Mouse (Mus musculus): ENCODE results near the gene Pbx2. TPM values are rescaled to one million over a fixed set of nuclear protein-coding genes. Genes with fewer than 3 reads are reported as not detected.
A peak's percentile ranks its signal among the peaks of the same experiment; 100 is the strongest.
"Not testable (repeated sequence)": the region's sequence is repeated elsewhere in the genome, so short reads cannot be mapped to it uniquely, and the experiment has no call there.

Pbx2 gene
- total RNA-seq (2021): 10 to 100 TPM; 13.6 to 17.4 TPM
- long read RNA-seq, experiment 1, partial matches to known transcripts: 2 of 3 reads
- long read RNA-seq, experiment 1, other reads (novel, unspliced or antisense): 1 of 3 reads
- long read RNA-seq, experiment 2, partial matches to known transcripts: 0 of 2 reads
- long read RNA-seq, experiment 2, other reads (novel, unspliced or antisense): 0 of 2 reads

DNA sequence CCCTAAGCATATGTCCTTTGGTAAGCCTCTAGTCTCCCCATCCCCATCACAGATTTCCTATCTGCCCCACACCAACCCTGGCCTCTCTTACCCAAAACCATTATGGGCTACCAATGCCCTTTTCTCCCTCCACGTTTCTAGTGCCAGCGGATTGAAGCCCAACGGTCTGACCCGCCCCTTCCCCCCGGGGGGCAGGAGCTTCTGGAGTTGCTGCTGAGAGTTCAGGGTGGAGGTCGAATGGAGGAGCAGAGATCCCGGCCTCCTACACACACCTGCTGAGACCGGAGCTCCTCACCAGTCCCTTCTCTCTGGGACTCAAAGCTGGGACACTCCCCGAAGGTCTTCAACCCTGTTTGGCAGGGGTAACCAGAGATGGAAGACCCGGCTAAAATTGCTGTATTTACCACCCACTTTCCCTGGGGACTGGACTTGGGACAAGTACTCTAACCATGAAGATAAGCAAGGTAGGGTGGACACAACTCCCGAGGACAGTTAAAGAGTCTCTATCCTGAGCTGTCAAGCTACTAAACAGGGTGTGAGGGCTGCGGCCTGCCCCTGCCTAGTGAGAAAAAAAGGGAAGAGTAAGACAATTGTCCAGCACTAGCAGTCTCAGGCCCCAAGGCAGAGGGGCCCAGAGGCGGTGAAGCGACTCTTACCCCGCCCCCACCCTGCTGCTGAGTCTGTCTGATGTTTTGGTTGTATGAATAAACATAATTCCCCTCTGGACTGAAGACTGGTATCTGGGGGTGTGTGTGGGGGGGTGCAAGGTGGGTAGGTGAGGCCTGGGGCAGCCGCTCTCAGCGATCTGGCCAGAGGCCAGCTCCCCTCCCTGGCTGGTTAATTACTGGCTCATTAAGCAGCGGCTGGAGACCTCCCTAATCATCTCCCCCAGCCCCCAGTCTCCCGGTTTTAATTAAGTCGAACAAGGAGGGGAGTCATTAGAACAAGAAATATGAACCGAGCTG is at the start of gene Pbx2:
Gene Pbx2, plus strand, starts transcription at position 238 of the 965 bp plus-strand sequence.
- DNase-seq: peak; percentile 41 to 56

DNA sequence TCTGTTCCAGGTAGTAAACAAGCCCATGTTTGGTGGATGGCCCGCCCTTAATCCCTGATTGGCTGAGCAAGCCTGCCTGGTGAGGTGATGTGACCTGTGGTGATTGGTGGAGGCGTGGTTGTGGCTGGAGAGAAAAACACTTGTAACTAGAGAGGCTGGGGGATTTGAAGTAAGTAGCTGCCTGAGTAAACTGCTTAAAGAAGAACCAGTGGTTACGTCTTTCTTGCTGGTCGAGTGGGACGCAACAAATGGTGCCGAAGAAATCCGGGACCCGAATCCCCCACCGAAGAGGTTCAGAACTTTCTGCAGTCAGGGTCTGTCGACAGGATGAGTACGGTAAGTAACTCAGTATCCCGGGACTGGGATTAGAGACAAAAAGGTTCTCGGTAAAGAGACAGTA is 47.5 kb upstream of the Pbx2 start:
- not testable (repeated sequence) for DNase-seq

DNA sequence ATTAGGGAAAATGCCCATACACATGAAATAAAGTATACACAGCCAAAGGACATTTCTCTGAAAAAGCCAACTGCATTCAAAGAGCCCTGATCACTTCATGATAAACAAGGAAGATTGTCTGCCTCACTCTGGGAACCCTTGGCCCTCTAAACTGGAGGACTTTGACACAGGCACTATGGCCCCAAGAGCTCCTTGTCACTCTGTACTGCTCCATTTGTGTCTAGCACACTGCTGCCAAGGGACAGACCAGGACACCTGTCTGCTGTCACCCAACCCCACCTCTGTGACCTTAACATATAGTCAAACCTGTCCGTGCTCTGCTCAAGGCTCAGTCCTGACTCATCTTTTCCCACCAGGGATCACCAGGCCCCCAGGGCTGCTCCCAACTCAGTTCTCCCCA is 44.3 kb upstream of the Pbx2 start:
- no peak for DNase-seq

DNA sequence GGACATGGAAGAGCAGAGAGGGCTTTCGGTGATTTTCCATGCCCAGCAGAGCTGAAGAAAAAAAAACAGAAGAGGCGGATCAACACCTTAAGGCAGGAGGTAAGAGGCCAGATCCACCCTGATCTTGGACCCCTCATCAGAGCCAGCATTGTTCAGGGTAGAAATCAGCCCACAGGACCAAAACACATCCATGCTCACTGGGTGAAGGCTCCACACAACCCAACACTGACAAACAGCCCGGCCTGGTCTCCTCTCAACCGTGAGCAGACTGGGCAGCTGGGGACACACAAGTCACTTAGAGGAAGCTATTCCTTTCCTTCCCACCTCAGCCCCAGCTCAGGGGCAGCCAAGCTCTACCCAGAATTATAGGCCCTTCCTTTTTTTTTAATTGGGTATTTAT is 43.5 kb upstream of the Pbx2 start:
- no peak for DNase-seq

DNA sequence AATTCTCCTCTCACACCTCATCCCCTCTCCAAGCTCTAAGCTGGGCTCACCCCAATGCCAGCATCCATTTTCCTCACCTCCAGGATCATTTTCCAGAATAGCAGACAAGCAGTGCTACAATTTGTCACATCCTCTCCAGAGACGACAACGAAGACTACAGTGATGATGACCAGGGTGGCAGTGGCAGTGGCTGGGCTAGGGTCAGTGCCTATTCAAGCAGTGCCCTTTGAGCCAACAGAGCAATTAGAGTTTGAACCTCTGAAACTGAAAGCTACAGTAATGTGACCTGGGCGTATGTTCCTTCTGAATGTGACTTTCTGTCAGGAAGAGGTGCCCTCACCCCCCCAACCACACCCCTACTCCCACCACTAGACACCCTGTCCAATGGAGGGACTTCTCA is 41.9 kb upstream of the Pbx2 start:
- DNase-seq: no peak

DNA sequence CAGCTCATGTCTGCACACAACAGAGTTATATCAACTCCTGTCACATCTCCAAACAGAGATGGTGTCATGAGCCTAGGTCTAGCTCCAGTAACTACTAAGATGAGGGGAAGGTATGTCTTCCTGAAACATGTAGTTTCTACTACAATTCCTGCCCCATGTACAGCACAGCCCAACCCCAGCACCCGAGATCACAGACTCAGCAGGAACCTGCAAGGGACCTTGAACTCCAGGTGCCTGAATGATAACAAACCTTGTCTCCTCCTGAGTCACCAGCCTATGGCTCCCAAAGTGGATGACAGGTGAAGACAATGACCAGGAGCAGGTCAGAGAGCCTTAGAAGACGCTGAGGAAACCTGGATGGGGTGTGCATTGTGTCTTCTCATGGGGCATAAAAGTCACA is 41.2 kb upstream of the Pbx2 start:
- no peak for DNase-seq

DNA sequence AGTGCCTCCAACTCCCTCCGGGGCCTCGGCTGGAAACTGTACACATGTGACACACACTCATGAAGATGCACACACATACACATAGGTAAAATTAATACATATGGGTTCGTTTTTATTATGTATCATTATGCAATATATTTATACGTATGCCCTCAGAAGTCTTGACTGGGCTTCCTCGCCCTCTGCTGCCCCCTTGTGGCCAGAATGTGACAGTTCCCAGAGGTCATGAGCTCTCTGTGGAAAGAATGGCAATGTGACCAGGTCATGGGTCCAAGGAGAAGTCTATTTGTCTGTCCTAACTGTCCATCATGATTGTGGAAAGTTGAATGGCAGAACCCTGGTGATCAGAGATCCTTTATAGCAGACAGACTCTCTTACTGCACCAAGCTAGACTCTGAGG is 35.6 kb upstream of the Pbx2 start:
- DNase-seq: peak; percentile 80 to 91

DNA sequence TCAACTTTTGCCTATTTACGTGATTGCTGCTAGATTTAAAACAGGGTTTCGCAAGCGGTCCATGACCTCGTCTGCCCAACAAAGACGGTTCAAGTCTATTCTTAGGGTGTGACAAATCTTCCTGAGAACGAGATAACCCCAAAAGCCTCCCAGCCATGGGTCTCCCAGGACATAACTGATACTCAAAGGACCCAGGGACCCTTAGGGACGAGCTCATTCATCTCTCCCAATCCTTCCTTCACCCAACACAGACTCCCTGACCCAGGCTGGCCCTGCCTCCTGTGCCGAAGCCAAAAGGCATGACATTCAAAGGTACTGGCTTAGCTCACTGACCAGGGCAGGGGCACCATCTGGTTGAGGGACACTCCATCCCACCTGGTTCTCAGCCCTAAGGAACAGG is 34.7 kb upstream of the Pbx2 start:
- no peak for DNase-seq

DNA sequence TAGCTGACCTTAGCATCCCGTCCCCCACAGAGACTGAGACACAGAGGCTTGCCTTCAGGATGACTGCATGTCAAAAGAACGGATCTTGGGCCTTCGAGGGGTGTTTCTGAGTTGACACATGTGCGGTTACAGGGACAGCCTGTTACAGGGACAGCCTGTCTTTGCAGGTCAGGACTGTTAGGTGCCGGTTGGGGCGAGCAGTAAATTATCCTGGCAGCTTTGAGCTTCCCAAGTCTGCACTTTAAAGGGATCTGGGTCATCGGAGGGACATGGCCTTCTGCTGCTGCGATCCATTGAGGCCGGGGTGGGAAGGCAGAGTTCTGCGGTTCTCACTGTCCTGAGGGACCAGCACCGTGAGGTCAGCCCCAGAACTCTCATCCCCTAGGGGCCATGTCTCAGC is 33.7 kb upstream of the Pbx2 start:
- DNase-seq: no peak

DNA sequence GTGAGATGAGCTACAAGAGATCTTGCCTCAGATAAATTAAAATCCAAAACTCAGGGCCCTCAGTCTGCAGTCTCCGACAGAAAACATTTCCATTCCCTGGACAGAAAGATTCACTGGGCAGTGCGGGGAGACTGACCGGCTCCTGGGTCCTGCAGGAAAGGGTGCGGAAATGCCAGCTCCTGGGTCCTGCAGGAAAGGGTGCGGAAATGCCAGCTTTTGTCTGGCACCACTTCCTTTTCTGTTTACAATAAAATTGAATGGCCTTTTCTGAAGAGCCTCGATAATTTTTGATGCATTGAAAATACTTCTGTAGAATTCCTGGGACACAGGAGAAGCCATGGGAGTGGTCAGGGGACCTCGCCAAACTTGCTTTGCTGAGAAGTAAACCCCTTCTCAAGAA is 31.9 kb upstream of the Pbx2 start:
- DNase-seq: no peak

DNA sequence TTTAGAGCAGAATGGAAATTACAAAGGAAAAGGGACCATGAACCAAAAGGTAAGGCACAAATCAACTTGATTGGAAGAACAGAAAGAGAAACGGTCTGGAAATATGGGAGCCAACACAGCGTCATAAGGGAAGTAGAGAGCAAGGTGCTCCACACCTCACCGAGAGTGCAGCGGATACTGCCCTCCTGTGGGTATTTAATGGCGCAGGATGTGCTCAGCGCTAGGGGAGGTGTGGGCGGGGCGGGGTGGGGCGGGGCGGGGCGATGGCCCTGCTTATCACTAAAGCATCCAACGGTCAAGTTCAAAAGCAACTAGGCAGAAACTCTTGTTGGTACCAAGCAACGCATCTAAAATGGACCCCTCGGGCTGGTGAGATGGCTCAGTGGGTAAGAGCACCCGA is 31.2 kb upstream of the Pbx2 start:
- DNase-seq: no peak

DNA sequence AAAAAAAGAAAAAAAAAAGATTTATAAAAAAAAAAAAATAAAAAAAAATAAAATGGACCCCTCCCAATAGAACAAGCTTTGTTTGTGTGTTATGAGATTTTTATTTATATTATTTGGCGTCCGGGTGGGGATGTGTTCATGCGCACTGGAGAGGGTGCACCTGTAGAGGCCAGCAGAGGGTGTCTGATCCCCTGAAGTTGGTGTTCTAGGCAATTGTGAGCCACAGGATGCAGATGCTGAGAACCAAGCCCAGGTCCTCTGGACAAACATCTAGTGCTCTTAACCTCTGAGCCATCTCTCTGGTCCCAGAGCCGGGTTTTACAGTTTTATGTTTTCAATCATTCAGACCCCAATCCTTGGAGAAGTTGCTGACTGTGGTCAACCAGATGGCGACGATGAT is 30.6 kb upstream of the Pbx2 start:
- no peak for DNase-seq

DNA sequence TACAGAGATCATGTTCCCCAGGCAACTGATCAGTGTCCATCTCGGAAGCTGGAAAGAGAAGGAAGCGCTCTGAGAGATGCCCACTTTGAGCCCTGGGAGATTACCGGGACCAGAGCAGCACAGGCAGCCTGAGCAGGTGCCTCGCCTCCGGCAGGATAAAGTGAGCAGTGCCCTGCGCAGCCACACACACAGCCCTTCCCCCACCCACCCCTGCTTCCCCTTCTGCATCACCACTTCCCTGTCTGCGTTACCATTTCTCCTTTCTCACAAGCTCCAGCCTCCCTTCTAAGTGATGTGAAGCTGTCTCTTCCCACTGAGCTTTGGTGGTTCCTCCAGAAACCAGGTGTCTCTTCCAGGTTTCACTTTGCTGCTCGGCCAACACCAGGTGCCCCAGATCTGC is 29.9 kb upstream of the Pbx2 start:
- DNase-seq: no peak

DNA sequence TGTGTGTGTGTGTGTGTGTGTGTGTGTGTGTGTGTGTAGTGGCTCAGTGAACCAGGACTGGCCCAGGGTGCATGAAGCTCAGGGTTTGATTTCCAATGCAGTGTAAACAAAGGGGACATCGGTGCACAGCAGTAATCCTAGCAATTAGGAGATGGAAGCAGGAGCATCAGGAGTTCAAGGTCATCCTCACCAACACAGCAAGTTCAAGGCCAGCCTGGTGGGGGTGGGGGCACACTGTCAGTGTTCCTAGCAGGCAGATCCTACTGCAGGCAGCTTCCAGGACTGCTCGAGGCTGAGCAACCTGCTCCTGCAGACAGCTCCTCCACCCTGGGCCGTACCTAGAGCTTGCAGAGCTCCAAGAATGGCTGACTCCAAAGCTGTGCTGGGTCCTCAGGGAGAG is 28.5 kb upstream of the Pbx2 start:
- DNase-seq: no peak

DNA sequence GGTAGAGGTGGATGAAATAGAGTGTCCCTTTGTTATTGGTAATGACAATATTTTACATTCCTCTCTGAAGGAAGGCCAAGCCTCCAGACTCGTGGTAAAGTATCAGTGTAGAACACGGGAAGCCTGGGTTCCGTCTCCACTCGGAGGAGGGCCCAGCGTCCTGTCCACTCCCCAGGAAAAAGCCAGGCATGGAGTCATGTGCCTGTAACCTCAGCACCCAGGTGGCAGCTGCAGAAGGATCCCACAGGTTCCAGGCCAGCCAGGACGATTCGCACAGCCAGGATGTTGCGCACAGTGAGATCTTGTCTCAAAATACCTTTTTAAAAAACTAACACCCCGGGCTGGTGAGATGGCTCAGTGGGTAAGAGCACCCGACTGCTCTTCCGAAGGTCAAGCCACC is 27.7 kb upstream of the Pbx2 start:
- no peak for DNase-seq

DNA sequence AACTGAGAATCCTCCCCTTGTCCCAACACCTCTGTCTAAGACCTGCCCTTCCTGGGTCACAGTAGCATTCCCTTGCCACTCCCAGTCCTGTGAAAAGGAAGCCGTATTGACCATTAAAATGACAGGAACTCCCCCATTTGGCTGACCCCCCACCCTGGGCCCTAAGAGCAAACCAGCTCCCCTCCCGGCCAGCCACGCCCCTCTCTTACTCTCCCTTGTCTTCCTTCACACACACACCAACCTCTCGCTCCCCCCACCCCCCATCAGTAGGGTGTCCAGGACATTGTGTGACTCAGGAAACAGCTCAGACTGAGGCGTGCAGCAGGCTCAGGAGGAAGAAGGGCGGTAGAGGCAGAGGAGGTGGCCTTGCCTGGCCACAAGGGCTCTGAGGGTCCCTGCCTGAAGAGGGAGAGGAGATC is 27.1 kb upstream of the Pbx2 start, which contains the start of gene Notch4:
Gene Notch4, plus strand, starts transcription at position 266 of the 419 bp plus-strand sequence.
- peak; percentile 72 to 89 for DNase-seq

DNA sequence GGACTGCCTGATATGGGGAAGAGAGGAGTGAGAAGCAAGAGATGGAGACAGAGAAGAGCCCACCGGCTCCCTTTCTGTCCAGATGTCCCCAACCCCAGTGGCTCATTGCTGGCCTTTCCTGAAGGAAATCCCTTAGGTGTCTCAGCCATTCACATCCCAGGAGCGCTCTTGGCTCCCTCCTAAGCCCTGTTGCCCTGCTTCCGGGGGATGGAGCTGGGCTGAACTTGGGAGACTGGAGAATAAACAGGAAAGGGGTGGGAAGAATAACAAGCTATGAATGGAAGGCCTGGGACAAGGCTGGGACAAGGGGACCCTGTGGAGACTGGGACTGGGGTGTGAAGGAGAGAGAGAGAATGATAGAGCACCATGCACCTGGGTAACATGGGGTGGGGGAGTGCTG is 26.3 kb upstream of the Pbx2 start:
- DNase-seq: peak; percentile 63 to 89

DNA sequence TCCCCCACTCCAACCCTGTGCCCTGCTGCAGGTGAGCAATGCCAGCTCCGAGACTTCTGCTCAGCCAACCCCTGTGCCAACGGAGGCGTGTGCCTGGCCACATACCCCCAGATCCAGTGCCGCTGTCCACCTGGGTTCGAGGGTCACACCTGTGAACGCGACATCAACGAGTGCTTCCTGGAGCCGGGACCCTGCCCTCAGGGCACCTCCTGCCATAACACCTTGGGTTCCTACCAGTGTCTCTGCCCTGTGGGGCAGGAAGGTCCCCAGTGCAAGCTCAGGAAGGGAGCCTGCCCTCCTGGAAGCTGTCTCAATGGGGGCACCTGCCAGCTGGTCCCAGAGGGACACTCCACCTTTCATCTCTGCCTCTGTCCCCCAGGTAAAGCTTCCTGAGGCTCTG is 23.8 kb upstream of the Pbx2 start:
- DNase-seq: no peak

DNA sequence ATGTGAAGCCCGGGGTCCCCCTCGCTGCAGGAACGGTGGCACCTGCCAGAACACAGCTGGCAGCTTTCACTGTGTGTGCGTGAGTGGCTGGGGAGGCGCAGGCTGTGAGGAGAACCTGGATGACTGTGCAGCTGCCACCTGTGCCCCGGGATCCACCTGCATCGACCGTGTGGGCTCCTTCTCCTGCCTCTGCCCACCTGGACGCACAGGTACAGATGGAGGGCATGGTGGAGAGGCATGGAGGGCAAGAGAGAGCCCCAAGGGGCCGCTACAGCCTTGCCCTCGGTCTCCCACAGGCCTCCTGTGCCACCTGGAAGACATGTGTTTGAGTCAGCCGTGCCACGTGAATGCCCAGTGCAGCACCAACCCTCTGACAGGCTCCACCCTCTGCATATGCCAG is 22.6 kb upstream of the Pbx2 start:
- DNase-seq: no peak

DNA sequence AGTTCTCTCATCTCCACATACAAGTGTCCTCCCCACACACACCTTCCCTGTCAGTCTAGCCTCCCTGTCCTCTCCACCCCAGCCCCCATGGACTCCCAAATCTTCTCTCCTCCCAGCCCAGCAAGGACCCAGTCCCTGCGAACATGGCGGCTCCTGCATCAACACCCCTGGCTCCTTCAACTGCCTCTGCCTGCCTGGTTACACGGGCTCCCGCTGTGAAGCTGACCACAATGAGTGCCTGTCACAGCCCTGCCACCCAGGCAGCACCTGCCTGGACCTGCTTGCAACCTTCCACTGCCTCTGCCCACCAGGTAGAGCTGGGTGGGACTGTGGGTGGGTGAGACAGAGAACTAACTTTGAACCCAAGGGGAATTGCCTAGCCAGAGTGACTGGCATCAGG is 21.1 kb upstream of the Pbx2 start:
- DNase-seq: no peak

DNA sequence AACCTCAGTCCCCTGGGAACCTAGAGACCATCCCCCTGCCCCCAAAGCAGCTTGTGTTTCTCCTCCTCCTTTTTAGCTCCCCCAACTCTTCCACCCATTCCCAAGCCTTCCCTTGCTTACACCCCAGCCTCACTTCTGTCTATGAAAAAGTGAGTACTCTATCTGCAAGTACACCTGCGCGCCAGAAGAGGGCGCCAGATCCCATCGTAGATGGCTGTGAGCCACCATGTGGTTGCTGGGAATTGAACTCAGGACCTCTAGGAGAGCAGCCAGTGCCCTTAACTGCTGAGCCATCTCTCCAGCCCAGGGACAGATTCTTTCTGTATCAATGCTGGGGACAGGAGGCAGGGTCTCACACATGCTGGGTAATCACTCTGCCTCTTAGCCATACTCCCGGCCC is 19.2 kb upstream of the Pbx2 start:
- DNase-seq: no peak

DNA sequence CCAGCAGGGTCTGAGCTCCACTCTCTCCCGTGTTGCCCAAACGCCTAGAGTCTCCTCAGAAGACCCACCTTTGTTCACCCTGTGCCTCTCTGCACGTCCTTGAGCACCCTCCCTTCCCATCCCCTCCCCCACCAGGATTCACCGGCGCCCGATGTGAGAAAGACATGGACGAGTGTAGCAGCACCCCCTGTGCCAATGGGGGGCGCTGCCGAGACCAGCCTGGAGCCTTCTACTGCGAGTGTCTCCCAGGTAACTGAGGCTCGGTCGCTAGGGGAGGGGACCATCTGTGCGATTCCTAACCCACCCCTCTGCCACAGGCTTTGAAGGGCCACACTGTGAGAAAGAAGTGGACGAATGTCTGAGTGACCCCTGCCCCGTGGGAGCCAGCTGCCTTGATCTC is 18.7 kb upstream of the Pbx2 start:
- DNase-seq: no peak

DNA sequence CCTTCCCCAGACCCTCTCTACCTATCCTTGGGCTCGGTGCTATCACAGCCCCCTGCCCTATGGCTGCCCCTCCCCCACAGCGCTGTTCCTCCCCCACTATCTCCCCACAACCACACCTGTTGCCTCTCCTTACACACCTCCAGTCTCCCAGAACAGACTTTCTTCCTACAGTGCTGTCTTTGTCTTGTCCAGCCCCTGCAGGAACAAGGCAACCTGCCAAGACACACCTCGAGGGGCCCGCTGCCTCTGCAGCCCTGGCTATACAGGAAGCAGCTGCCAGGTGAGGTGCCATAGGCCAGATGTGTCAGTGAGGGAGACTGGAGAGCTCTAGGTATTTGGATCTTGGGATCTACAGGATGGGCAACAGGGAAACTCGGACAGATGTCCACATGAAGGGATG is 14.5 kb upstream of the Pbx2 start:
- no peak for DNase-seq

DNA sequence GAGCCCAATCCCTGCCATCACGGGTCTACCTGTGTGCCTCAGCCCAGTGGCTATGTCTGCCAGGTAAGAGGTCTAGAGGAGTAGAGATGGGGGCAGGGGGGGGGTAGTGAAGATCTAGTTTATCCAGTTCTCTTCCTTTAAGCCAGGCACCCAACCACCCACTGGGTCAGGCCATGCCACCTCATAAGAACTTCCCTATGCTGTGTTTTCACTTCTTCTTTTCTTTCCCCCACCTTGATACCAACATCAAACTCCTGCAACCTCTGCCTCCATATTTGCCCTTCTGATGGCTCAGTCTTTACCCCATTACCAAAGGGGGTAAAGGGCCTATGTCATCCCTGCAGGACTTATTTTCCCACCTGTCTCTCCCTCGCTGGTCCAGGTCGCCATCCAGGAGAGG is 13.0 kb upstream of the Pbx2 start:
- DNase-seq: no peak

Data from heart, adult 18-20 months (tissue).